Mouse (Mus musculus) gastrocnemius, postnatal 4 days (tissue): ENCODE data around the gene Rhox4d. TPM values are rescaled to one million over a fixed set of nuclear protein-coding genes. Genes with fewer than 3 reads are reported as not detected.
"Not testable (repeated sequence)": the region's sequence is repeated elsewhere in the genome, so short reads cannot be mapped to it uniquely, and the experiment has no call there.

Experiments used
- DNase-seq, 2 experiments: peaks; one replicate each; pipeline ENCODE4 v3.0.0; 2021 to 2022; ENCODE audit warnings: low spot score in 2 of 2, mixed read lengths in 2 of 2
- long read RNA-seq, 2 experiments: library from polyadenylated mRNA; stranded (forward); transcript quantifications; one replicate each; pipeline ENCODE4 v2.0.0; 2021
- total RNA-seq, 2 experiments: library from RNA; stranded (reverse); gene quantifications; 2 replicates each; pipeline ENCODE4 v1.2.3; 2021

Gene Rhox4d
- not detected for total RNA-seq
- long read RNA-seq, experiment 1: 0 reads
- long read RNA-seq, experiment 2: 0 reads

- DNase-seq: not testable (repeated sequence)
These were observed at the start of gene Rhox4d for GRCm38 (mm10) chrX:37514059-37514458. Rhox4d (plus strand) TSS chrX:37514359.

GRCm38 (mm10) chrX:37480037-37480436 lies 34.1 kb upstream of the Rhox4d start, which contains the start of gene Rhox4c:
Rhox4c (plus strand) TSS chrX:37480337.
- not testable (repeated sequence) for DNase-seq

DNA sequence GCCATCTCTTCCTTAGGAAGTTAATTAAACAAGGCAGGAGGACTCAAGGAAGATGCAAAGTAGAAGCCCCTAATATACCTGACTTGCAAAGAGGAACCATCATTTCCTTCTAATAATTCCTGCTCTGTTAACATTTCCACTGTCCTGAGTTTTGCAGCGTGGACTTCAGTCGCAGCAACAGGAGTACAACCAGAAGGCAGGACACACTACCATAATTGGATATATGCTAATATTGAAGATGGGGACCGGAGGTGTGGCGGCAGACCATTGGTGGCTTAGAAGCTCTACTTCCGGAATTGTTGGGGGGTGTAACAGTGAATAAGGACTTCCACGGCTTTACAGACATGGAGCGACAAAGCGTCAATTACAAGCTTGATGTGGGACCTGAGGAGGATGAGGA lies 16.0 kb downstream of the Rhox4d start, which contains the start of gene Rhox2e:
TSS of gene Rhox2e (plus strand) at position 301 of the 400 bp plus-strand sequence.
- DNase-seq: not testable (repeated sequence)

- not testable (repeated sequence) for DNase-seq
These were observed 27.6 kb downstream of the Rhox4d start, which contains the start of gene Rhox3e for GRCm38 (mm10) chrX:37541719-37542118. Rhox3e (plus strand) TSS chrX:37542019.

DNA sequence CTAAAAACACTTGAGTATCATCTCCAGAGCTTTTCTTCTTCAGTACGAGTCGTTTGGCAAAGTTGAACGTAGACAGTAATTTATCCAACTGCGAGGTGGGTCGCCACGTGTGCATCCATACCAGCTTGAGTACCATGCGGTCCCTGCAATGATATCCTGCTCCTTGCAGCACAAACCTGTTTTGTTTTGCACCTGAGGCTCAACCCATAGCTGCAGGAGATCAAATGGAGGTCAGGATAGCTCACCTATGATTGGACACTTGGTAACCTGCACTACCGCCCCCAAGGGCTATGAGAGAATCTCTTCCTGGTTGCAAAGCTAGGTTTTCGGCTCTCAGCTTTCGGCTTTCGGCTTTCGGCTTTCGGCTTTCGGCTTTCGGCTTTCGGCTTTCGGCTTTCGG lies 43.0 kb downstream of the Rhox4d start, which contains the start of gene Rhox4e:
TSS of gene Rhox4e (plus strand) at position 301 of the 400 bp plus-strand sequence.
- DNase-seq: not testable (repeated sequence)

Other genes with a start within 250 kb of the Rhox4d start
- not detected for gene Rhox4a, start 249.0 kb upstream of the Rhox4d start, total RNA-seq
- under 1 TPM in 1 of 2 experiments, not detected in 1; 0.91 TPM for gene Rhox3a2, start 134.3 kb upstream of the Rhox4d start, total RNA-seq
- gene Rhox4a2, start 123.5 kb upstream of the Rhox4d start, total RNA-seq: not detected
- gene Rhox2b, start 102.3 kb upstream of the Rhox4d start, total RNA-seq: not detected
- not detected for gene Rhox4b, start 81.9 kb upstream of the Rhox4d start, total RNA-seq
- gene Rhox2c, start 60.7 kb upstream of the Rhox4d start, total RNA-seq: not detected
- under 1 TPM in 1 of 2 experiments, not detected in 1; 0.78 TPM for gene Rhox3c, start 55.8 kb upstream of the Rhox4d start, total RNA-seq
- gene Rhox4c, start 34.0 kb upstream of the Rhox4d start, total RNA-seq: not detected
- gene Rhox2d, start 20.9 kb upstream of the Rhox4d start, total RNA-seq: not detected
- not detected for gene Rhox2e, start 16.1 kb downstream of the Rhox4d start, total RNA-seq
- not detected for gene Rhox3e, start 27.7 kb downstream of the Rhox4d start, total RNA-seq
- gene Rhox4e, start 43.1 kb downstream of the Rhox4d start, total RNA-seq: not detected
- gene Rhox2f, start 57.0 kb downstream of the Rhox4d start, total RNA-seq: not detected
- gene Rhox3f, start 66.6 kb downstream of the Rhox4d start, total RNA-seq: not detected
- not detected for gene Rhox4f, start 93.3 kb downstream of the Rhox4d start, total RNA-seq
- not detected for gene Rhox3g, start 114.3 kb downstream of the Rhox4d start, total RNA-seq
- not detected for gene Rhox2g, start 129.1 kb downstream of the Rhox4d start, total RNA-seq
- not detected for gene Rhox4g, start 137.0 kb downstream of the Rhox4d start, total RNA-seq
- under 1 TPM; 0.29 to 0.36 TPM for gene Rhox3h, start 154.4 kb downstream of the Rhox4d start, total RNA-seq
- not detected for gene Rhox2h, start 158.9 kb downstream of the Rhox4d start, total RNA-seq